Mouse (Mus musculus) midbrain, embryonic 14.5 days (tissue): ENCODE measurements at regions not wholly inside any gene's neighbourhood (a gene's known extent, or its start where the extent isn't known, plus 50 kb on each side); places are given as distances from the start of the nearest gene placed in this dataset.

Source experiments
- ATAC-seq: fragments of 200-750 bp; cut with Nextera tagmentation; 2 replicates; pipeline ENCODE4 v1.8.0; 2017; ENCODE audit warnings: moderate number of reproducible peaks, moderate library complexity; ENCODE audit not compliant: low FRiP score, low TSS enrichment
- DNase-seq: peaks from one replicate; pipeline ENCODE4 v3.0.0-alpha.2; 2015
- H3K27ac ChIP-seq: fragments of 300-500 bp; sonication (generic); replicated peaks from 2 replicates; pipeline ENCODE4 v1.5.1; 2014; ENCODE audit warnings: mild to moderate bottlenecking, low read depth, low read length, moderate library complexity
- H3K27me3 ChIP-seq: fragments of 300-500 bp; sonication (generic); 2 replicates; pipeline ENCODE4 v1.6.1; 2014; ENCODE audit warnings: low read length, control low read depth, mixed read lengths; ENCODE audit not compliant: control insufficient read depth, insufficient read depth
- H3K36me3 ChIP-seq: fragments of 300-500 bp; sonication (generic); 2 replicates; pipeline ENCODE4 v1.6.1; 2014; ENCODE audit warnings: low read length, control low read depth; ENCODE audit not compliant: control insufficient read depth, insufficient read depth
- H3K4me1 ChIP-seq: fragments of 300-500 bp; sonication (generic); 2 replicates; pipeline ENCODE4 v1.6.1; 2014; ENCODE audit warnings: mild to moderate bottlenecking, antibody characterized with exemption, low read length, control low read depth; ENCODE audit not compliant: control insufficient read depth, insufficient read depth
- H3K4me2 ChIP-seq: fragments of 300-500 bp; sonication (generic); 2 replicates; pipeline ENCODE4 v1.6.1; 2014; ENCODE audit warnings: mild to moderate bottlenecking, low read length, moderate library complexity
- H3K4me3 ChIP-seq: fragments of 300-500 bp; sonication (generic); replicated peaks from 2 replicates; pipeline ENCODE4 v1.5.1; 2014; ENCODE audit warnings: low read depth, low read length
- H3K9ac ChIP-seq: fragments of 300-500 bp; sonication (generic); replicated peaks from 2 replicates; pipeline ENCODE4 v1.6.1; 2014; ENCODE audit warnings: mild to moderate bottlenecking, low read length, moderate library complexity
- H3K9me3 ChIP-seq: fragments of 300-500 bp; sonication (generic); 2 replicates; pipeline ENCODE4 v1.6.1; 2016; ENCODE audit warnings: low read length, control low read depth, mixed read lengths; ENCODE audit not compliant: control insufficient read depth
- WGBS: fragments of 180-500 bp; shearing (Covaris S2); extraction: QIAGEN DNeasy Blood & Tissue Kit; methylation state at CpG from one replicate; pipeline ENCODE4 v1.1.7; 2014; 5-methylcytosine and 5-hydroxymethylcytosine counted together

GRCm38 (mm10) chr6:32644016-32644415, 56.0 kb upstream of the Plxna4 start:
- no peak overlapping the region for H3K4me3 ChIP-seq
- ATAC-seq (no peak), DNase-seq (no peak)
- H3K36me3 ChIP-seq = no peaks in the 10 kb centered on the region
- 97% methylated on average over 2 of the region's 2 CpGs for WGBS
- no peaks in the 10 kb centered on the region for H3K4me1 ChIP-seq
- H3K9me3 ChIP-seq = no peaks in the 10 kb centered on the region
- H3K27me3 ChIP-seq = no peaks in the 10 kb centered on the region
- no peak overlapping the region for H3K9ac ChIP-seq
- no peak overlapping the region for H3K27ac ChIP-seq
- H3K4me2 ChIP-seq = no peak overlapping the region

DNA sequence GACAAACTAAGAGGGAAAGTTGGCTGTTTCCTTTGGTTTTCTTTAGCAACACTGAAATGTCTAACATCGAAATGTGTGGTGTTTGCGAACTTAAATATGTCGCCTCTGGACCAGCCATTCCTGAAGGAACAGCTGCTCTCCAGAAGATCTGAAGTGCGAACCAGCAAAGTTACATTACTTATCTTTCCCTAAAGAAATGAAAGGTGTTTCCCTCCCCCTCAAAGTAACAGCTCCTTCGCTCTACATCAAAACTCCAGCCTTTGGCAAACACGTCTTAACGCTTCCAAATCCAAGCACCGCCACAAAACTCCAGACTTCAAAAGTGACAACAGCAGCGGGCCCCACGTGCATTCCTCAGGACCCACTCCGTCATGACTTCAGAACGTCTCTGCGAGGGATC, 50.9 kb upstream of the Plxna4 start:
- H3K36me3 ChIP-seq = no peaks in the 10 kb centered on the region
- H3K4me2 ChIP-seq = no peak overlapping the region
- no peak overlapping the region for H3K9ac ChIP-seq
- WGBS = 91% methylated on average over 13 of the region's 13 CpGs
- H3K27me3 ChIP-seq = no peaks in the 10 kb centered on the region
- H3K4me1 ChIP-seq = no peaks in the 10 kb centered on the region
- DNase-seq = no peak
- no peak overlapping the region for H3K4me3 ChIP-seq
- H3K27ac ChIP-seq = no peak overlapping the region
- no peak for ATAC-seq
- H3K9me3 ChIP-seq = no peaks in the 10 kb centered on the region
